Mouse (Mus musculus) myocyte (in vitro differentiated cells): ENCODE measurements at regions not wholly inside any gene's neighbourhood (a gene's known extent, or its start where the extent isn't known, plus 50 kb on each side); places are given as distances from the start of the nearest gene placed in this dataset.
A peak's percentile ranks its signal among the peaks of the same experiment; 100 is the strongest.

Experiments
- H3K27me3 ChIP-seq: one replicate; pipeline ENCODE4 v1.6.1; 2011; ENCODE audit not compliant: control insufficient read depth, insufficient read depth, insufficient read length
- H3K36me3 ChIP-seq: one replicate; pipeline ENCODE4 v1.6.1; 2011; ENCODE audit not compliant: control insufficient read depth, insufficient read depth
- H3K4me2 ChIP-seq: one replicate; pipeline ENCODE4 v1.6.1; 2011; ENCODE audit warnings: low read depth, control low read depth
- H3K4me3 ChIP-seq: one replicate; pipeline ENCODE4 v1.5.1; 2011; ENCODE audit warnings: mild to moderate bottlenecking, control low read depth, moderate library complexity
- H3K79me2 ChIP-seq: one replicate; pipeline ENCODE4 v1.6.1; 2011; ENCODE audit not compliant: control insufficient read depth, insufficient read depth
- H3ac ChIP-seq: one replicate; pipeline ENCODE4 v1.6.1; 2011; ENCODE audit not compliant: control insufficient read depth, insufficient read length
- CEBPB ChIP-seq: IDR thresholded peaks from 2 replicates; pipeline ENCODE4 v1.6.1; 2011; ENCODE audit warnings: mild to moderate bottlenecking, moderate library complexity; ENCODE audit not compliant: poor library complexity, insufficient read depth, severe bottlenecking
- E2F4 ChIP-seq: IDR thresholded peaks from one replicate; pipeline ENCODE4 v1.6.1; 2011; ENCODE audit warnings: mild to moderate bottlenecking, control low read depth, moderate library complexity; ENCODE audit not compliant: insufficient read depth
- MAX ChIP-seq: IDR thresholded peaks from one replicate; pipeline ENCODE4 v1.6.1; 2011; ENCODE audit warnings: low read depth, mild to moderate bottlenecking, control low read depth
- MYOD1 ChIP-seq, 3 experiments: IDR thresholded peaks; one replicate each; pipeline ENCODE4 v1.6.1; 2011; ENCODE audit warnings: control low read depth in 2 of 3, low read depth in 2 of 3, mild to moderate bottlenecking in 2 of 3, moderate library complexity in 1 of 3; ENCODE audit not compliant: insufficient read length in 2 of 3, control insufficient read depth in 1 of 3
- MYOG ChIP-seq, 3 experiments: IDR thresholded peaks; one replicate each; pipeline ENCODE4 v1.6.1; 2011; ENCODE audit warnings: control low read depth in 2 of 3, low read depth in 2 of 3, mild to moderate bottlenecking in 2 of 3; ENCODE audit not compliant: insufficient read length in 2 of 3, control insufficient read depth in 1 of 3, insufficient read depth in 1 of 3
- POLR2A ChIP-seq: IDR thresholded peaks from one replicate; pipeline ENCODE4 v1.6.1; 2011; ENCODE audit warnings: low read depth, mild to moderate bottlenecking, control low read depth, moderate library complexity; ENCODE audit not compliant: insufficient read length
- POLR2AphosphoS2 ChIP-seq: IDR thresholded peaks from one replicate; pipeline ENCODE4 v1.6.1; 2011; ENCODE audit warnings: low read depth, control low read depth; ENCODE audit not compliant: insufficient read length
- REST ChIP-seq: IDR thresholded peaks from one replicate; pipeline ENCODE4 v1.6.1; 2011; ENCODE audit warnings: mild to moderate bottlenecking, control low read depth, moderate library complexity; ENCODE audit not compliant: insufficient read depth, insufficient read length
- SRF ChIP-seq: IDR thresholded peaks from one replicate; pipeline ENCODE4 v1.6.1; 2011; ENCODE audit warnings: low read depth; ENCODE audit not compliant: control insufficient read depth, insufficient read length
- TCF12 ChIP-seq: IDR thresholded peaks from one replicate; pipeline ENCODE4 v1.6.1; 2011; ENCODE audit warnings: mild to moderate bottlenecking, control low read depth; ENCODE audit not compliant: poor library complexity, insufficient read depth, severe bottlenecking
- TCF3 ChIP-seq: IDR thresholded peaks from one replicate; pipeline ENCODE4 v1.6.1; 2011; ENCODE audit warnings: low read depth, control low read depth; ENCODE audit not compliant: insufficient read length
- USF1 ChIP-seq: IDR thresholded peaks from one replicate; pipeline ENCODE4 v1.6.1; 2011; ENCODE audit warnings: low read depth, mild to moderate bottlenecking, control low read depth, moderate library complexity

DNA sequence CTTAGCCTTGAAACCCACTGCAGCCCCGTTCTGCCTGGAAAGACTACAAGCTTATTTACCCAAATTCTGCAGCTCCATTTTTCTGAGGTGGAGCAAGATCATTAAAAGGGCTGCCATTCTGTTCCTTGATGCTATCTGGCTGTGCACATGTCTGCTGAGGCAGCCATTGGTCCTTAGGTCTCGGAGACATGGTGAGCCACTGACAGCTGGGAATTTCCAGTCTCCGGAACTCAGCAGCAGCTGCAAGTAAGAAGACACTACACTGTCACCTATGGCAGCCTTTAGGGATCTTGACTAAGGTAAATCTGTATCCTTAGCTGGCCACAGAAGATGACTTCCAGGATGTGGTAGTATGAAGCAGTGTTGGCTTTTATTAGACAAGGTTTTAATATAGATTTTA lies 467.9 kb downstream of the Cd83 start:
- TF ChIP-seq USF1 (no peak), CEBPB (no peak), E2F4 (no peak), TCF12 (peak; percentile 74), TCF3 (peak; percentile 39), POLR2A (no peak), REST (no peak), MYOD1 (IDR thresholded peaks at IDR 0.05; ENCODE audit: control insufficient read depth in 1 of 3, insufficient read length in 2 of 3, low read depth in 2 of 3) (peak; percentile 54 to 97 (median 85)), POLR2AphosphoS2 (no peak), SRF (no peak), MYOG (IDR thresholded peaks at IDR 0.05; ENCODE audit: control insufficient read depth in 1 of 3, insufficient read depth in 1 of 3, insufficient read length in 2 of 3, low read depth in 2 of 3) (peak; percentile 72 to 91 (median 90)), MAX (no peak)
- no peaks in the 10 kb centered on the region for H3K27me3 ChIP-seq
- H3K4me2 ChIP-seq: no peak overlapping the region
- H3ac ChIP-seq: no peak overlapping the region
- no peaks in the 10 kb centered on the region for H3K79me2 ChIP-seq
- no peak overlapping the region for H3K4me3 ChIP-seq
- no peaks in the 10 kb centered on the region for H3K36me3 ChIP-seq

DNA sequence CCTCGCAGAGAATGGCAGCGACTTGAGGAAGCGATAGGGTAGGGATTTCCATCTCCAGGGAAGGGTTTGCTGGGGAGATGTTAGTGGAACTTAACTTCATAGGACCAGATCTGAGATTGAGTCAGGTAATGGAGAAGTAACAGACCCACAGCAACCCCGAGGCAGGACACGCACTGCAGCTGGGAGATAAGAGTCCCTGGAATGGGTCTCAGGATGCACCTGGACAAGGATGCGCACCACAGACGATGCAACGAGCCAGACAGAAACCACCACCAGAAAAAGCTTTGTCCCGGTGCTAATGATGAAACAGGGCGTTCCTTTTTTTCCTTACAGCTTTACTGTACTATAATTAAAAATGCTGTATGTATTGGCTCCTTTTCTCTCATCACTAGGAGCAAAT lies 470.9 kb upstream of the Jarid2 start:
- H3K27me3 ChIP-seq: no peaks in the 10 kb centered on the region
- H3K79me2 ChIP-seq: no peaks in the 10 kb centered on the region
- H3K36me3 ChIP-seq: no peaks in the 10 kb centered on the region
- H3K4me2 ChIP-seq: no peak overlapping the region
- TF ChIP-seq TCF3 (no peak), E2F4 (no peak), SRF (no peak), MYOG (IDR thresholded peaks at IDR 0.05; ENCODE audit: control insufficient read depth in 1 of 3, insufficient read depth in 1 of 3, insufficient read length in 2 of 3, low read depth in 2 of 3) (no peak), MAX (no peak), USF1 (no peak), MYOD1 (IDR thresholded peaks at IDR 0.05; ENCODE audit: control insufficient read depth in 1 of 3, insufficient read length in 2 of 3, low read depth in 2 of 3) (no peak)
- no peak overlapping the region for H3ac ChIP-seq
- no peak overlapping the region for H3K4me3 ChIP-seq

DNA sequence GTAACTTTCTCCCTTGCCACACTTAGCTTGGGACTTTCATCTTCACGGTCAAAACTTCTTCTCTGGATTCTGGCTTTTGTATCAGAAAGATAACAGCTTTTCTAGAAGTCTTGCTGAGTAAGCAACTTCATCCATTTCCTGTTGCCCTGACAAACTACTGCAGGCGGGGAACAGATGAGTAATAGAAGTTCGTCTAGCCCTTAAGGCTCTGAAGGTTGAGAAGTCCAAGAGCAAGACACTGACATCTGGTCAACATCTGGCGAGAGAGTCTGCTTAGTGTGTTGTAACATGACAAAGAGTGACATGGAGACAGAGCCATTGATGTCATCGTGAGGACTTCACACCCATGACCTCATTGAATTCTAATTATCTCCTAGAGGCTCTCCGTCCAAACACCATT lies 469.2 kb upstream of the Jarid2 start:
- no peaks in the 10 kb centered on the region for H3K27me3 ChIP-seq
- no peak for TF ChIP-seq MYOG (IDR thresholded peaks at IDR 0.05; ENCODE audit: control insufficient read depth in 1 of 3, insufficient read depth in 1 of 3, insufficient read length in 2 of 3, low read depth in 2 of 3)
- TF ChIP-seq SRF: no peak
- no peak for TF ChIP-seq E2F4
- TF ChIP-seq REST: no peak
- no peak for TF ChIP-seq USF1
- no peak for TF ChIP-seq POLR2AphosphoS2
- TF ChIP-seq POLR2A: no peak
- no peak for TF ChIP-seq TCF3
- TF ChIP-seq MAX: no peak
- no peak for TF ChIP-seq MYOD1 (IDR thresholded peaks at IDR 0.05; ENCODE audit: control insufficient read depth in 1 of 3, insufficient read length in 2 of 3, low read depth in 2 of 3)
- TF ChIP-seq CEBPB: no peak
- no peak for TF ChIP-seq TCF12

DNA sequence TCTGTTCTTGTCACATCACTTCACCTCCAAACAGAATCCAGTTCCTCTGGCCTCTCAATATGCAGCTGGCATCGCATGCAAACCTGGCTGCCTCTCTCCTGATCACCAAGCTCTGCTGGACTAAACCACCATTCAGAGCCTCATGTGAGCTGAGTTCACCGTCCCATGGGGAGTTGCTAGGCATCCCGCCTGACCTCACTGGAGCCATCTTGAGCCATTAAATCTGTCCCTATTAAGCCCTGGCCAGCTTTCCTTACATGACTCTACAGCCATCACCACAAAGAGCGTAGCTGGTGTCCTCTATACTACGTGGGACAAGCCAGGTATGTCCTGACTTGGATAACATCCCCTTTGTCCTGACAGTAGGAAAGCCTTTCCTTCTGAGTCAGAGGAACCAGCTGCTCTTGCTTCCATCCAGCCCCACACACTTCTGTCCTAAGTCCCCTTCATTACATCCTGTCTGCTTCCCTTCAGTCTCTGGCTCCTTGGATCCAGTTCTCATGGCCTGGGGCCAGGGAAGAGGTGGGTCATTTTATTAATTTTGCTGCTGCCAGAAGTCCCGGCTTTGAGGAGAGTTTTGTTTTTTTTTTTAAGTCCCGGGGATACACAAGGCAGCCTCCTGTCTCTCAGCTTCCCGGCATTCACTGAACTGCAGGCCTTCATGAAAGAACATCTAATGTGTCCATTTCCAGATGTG lies 468.5 kb upstream of the Jarid2 start:
- Histone ChIP-seq H3K36me3 (no peaks in the 10 kb centered on the region), H3K79me2 (no peaks in the 10 kb centered on the region), H3K4me3 (no peak overlapping the region), H3ac (no peak overlapping the region), H3K27me3 (no peaks in the 10 kb centered on the region), H3K4me2 (no peak overlapping the region)
- TF ChIP-seq MYOD1 (IDR thresholded peaks at IDR 0.05; ENCODE audit: control insufficient read depth in 1 of 3, insufficient read length in 2 of 3, low read depth in 2 of 3) (peak in 1 of 3 experiments; percentile 5), TCF3 (no peak)

More for the DNA sequence above, 469.2 kb upstream of the Jarid2 start:
- Histone ChIP-seq H3K4me3 (no peak overlapping the region), H3K36me3 (no peaks in the 10 kb centered on the region), H3ac (no peak overlapping the region), H3K4me2 (no peak overlapping the region), H3K79me2 (no peaks in the 10 kb centered on the region)

DNA sequence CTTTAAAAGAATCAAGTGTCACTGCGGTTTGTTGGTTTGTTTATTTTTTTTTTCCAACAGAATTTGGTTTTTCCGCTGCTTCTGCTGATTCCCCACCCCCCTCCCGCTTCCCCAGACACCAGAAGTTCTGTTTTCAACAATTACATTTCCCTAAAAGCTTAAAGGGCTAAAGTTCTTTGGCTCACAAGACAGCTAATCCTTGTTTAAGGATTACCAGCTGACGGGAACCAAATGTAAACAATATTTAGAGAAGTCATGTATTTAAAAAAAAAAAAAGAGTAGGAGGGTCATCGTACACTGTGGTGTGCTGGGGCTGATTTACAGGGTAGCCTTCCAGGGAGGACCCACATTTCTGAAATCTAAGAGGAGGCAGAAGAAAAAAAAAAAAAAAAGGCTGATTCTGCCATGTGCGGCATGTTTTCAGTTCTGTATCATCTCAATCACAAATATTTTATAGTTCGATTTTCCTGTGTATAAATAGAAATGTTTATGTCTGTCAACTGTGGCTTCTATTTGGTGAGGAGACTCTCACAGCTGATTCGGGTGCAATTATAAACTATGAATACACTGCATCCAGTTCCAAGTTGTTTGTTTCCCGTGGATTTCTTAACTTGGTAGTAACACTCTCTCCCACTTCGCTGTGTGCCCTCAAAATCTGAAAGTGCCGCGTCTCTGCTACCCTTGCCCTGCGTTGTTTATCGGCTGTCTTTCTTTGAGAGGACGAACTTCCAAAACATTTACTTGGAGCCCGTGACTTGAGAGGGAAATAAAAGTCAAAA lies 456.3 kb upstream of the Jarid2 start:
- Histone ChIP-seq H3K27me3 (no peaks in the 10 kb centered on the region), H3K4me2 (no peak overlapping the region), H3K4me3 (no peak overlapping the region), H3ac (no peak overlapping the region), H3K36me3 (no peaks in the 10 kb centered on the region), H3K79me2 (no peaks in the 10 kb centered on the region)
- no peak for TF ChIP-seq TCF3
- no peak for TF ChIP-seq E2F4
- TF ChIP-seq MYOD1 (IDR thresholded peaks at IDR 0.05; ENCODE audit: control insufficient read depth in 1 of 3, insufficient read length in 2 of 3, low read depth in 2 of 3): no peak
- TF ChIP-seq POLR2AphosphoS2: no peak
- TF ChIP-seq USF1: no peak
